Mouse (Mus musculus) v-Abl transformed pro-B cells (cell line): ENCODE measurements around the gene Krt84.
"Not testable (repeated sequence)": the region's sequence is repeated elsewhere in the genome, so short reads cannot be mapped to it uniquely, and the experiment has no call there.

Experiments used
- in situ Hi-C, 2 experiments: fragments of 400-800 bp; cut with MboI; formaldehyde crosslinking; loops; one replicate each; pipeline ENCODE4 v1.15.1; 2025; ENCODE audit not compliant: unreplicated experiment in 2 of 2

The Krt84 gene

GRCm38 (mm10) chr15:101532720-101533119 lies at the start of gene Krt84:
Krt84 (minus strand) TSS chr15:101532820.
- in situ Hi-C loops, result no loop called here

- in situ Hi-C loops, result no loop called here
Observed at GRCm38 (mm10) chr15:101581701-101582100, 49.1 kb upstream of the Krt84 start.

- in situ Hi-C loops, result no loop called here
Observed at GRCm38 (mm10) chr15:101575506-101575905, 42.9 kb upstream of the Krt84 start.

GRCm38 (mm10) chr15:101573796-101574345 lies 41.3 kb upstream of the Krt84 start, which contains the start of gene Krt75:
Krt75 (minus strand) TSS chr15:101573904.
- in situ Hi-C loops, result no loop called here

GRCm38 (mm10) chr15:101567780-101568179 lies 35.2 kb upstream of the Krt84 start:
- in situ Hi-C loops, result no loop called here

- in situ Hi-C loops, result no loop called here
Observed at GRCm38 (mm10) chr15:101562850-101563249, 30.2 kb upstream of the Krt84 start, which contains the start of gene Krt90. Krt90 (minus strand) TSS chr15:101562950.

- in situ Hi-C loops, result no loop called here
Observed at GRCm38 (mm10) chr15:101558034-101558646, 25.5 kb upstream of the Krt84 start.

GRCm38 (mm10) chr15:101553169-101553568 lies 20.5 kb upstream of the Krt84 start:
- in situ Hi-C loops, result no loop called here

GRCm38 (mm10) chr15:101552188-101552587 lies 19.6 kb upstream of the Krt84 start:
- in situ Hi-C loops, result no loop called here

- in situ Hi-C loops, result no loop called here
Observed at GRCm38 (mm10) chr15:101550567-101550966, 17.9 kb upstream of the Krt84 start, which contains the start of gene Krt82. Krt82 (minus strand) TSS chr15:101550667.

GRCm38 (mm10) chr15:101544478-101544877 lies 11.9 kb upstream of the Krt84 start:
- in situ Hi-C loops, result no loop called here

GRCm38 (mm10) chr15:101542543-101542942 lies 9.9 kb upstream of the Krt84 start:
- in situ Hi-C loops, result no loop called here

GRCm38 (mm10) chr15:101538580-101538900 lies 5.9 kb upstream of the Krt84 start:
- in situ Hi-C loops, result no loop called here

GRCm38 (mm10) chr15:101537864-101538579 lies 5.4 kb upstream of the Krt84 start:
- in situ Hi-C loops, result no loop called here

GRCm38 (mm10) chr15:101536054-101536850 lies 3.6 kb upstream of the Krt84 start:
- in situ Hi-C loops, result no loop called here

GRCm38 (mm10) chr15:101522556-101523232 lies 9.9 kb downstream of the Krt84 start:
- in situ Hi-C loops, result loop anchor here in 1 of 2 experiments (10.0 kb wide), 1 partner anchor 178 kb away; no protein-coding TSS in a partner anchor

- in situ Hi-C loops, result loop anchor here in 1 of 2 experiments (10.0 kb wide), 1 partner anchor 175 kb away; no protein-coding TSS in a partner anchor
Observed at GRCm38 (mm10) chr15:101519792-101520191, 12.8 kb downstream of the Krt84 start.

- in situ Hi-C loops, result not testable (repeated sequence)
Observed at GRCm38 (mm10) chr15:101517161-101517560, 15.5 kb downstream of the Krt84 start, which contains the start of gene Gm49425. Gm49425 (minus strand) TSS chr15:101517261.

- in situ Hi-C loops, result loop anchor here in 1 of 2 experiments (5.0 kb wide), 1 partner anchor 76 kb away; no protein-coding TSS in a partner anchor
Observed at GRCm38 (mm10) chr15:101508247-101508646, 24.4 kb downstream of the Krt84 start.
